Mouse (Mus musculus): Measurements from ENCODE around the gene Timmdc1.

Gene Timmdc1

DNA sequence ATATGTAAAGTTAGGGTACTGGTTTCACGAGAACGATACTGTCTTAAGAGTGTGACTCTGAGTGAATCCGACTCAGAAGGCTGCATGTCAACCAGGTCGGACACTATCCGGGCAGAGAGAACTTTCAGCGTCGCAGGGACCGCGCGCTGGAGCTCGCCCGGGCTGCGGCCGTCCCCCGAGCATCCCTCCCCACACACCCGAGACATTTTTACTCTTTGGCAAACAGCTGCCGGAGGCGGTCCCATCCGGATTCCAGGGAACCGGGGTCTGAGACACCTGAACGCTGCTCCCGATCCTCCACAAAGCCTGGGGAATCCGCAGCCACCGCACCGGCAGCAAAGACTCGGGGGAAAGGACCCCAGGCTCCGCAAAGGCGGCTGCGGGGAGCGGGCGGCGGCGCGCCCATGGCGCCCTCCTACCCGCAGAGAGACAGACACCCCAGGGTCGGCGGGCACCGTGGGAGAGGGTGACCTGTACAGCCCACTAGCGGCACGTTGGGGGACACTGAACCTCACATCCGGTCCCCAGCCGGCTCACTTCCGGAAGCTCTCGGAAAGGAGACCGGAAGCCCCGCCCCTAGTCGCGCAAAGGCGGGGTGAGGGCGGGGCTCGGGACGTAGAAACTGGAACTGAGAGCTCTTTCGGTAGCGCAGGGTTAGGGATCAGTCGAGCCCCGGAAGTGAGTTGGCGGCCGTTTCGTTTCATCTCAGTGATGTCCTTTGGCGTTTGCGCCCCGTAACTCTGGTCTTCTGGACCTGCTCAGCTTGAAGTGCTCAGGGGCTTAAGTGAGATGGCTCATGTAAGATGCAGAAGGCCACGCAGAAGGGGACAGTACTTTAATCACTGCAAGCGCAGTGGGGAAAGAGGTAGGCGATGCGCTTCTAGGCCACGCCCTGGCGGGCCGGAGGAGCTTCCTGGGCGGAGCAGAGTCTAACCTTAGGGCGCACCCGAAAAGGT lies at the start of gene Timmdc1:
Gene Timmdc1, minus strand, starts transcription at position 535 of the 956 bp plus-strand sequence.
- peak; percentile 98 for DNase-seq (ENCODE audit: extremely low spot score, low spot score)

DNA sequence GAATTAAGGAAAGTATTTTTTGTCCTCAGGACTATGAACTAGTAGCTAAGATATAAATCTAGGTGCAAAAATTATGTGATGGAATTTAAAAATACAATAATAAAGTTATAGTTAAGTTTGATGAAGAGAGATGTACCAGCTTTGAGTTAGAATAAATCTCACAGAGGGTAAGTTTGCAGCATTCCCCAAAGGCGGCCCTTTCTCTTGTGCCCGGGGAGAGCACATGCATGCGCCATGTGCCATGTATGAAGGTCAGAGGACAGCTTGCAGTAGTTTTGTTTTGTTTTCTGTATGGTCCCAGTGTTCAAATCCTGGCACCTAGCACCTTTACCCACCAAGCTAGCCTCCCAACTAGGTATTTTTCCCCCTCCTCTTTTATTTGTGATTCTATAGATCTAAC lies 49.0 kb upstream of the Timmdc1 start:
- no peak for DNase-seq (ENCODE audit: extremely low spot score, low spot score)

- DNase-seq (ENCODE audit: extremely low spot score, low spot score), result no peak
Measured at GRCm38 (mm10) chr16:38568192-38568591, 45.7 kb upstream of the Timmdc1 start.

- no peak for DNase-seq (ENCODE audit: extremely low spot score, low spot score)
Measured at GRCm38 (mm10) chr16:38563516-38563915, 41.1 kb upstream of the Timmdc1 start.

GRCm38 (mm10) chr16:38562968-38563327 lies 40.5 kb upstream of the Timmdc1 start:
- DNase-seq (ENCODE audit: extremely low spot score, low spot score), result no peak

DNA sequence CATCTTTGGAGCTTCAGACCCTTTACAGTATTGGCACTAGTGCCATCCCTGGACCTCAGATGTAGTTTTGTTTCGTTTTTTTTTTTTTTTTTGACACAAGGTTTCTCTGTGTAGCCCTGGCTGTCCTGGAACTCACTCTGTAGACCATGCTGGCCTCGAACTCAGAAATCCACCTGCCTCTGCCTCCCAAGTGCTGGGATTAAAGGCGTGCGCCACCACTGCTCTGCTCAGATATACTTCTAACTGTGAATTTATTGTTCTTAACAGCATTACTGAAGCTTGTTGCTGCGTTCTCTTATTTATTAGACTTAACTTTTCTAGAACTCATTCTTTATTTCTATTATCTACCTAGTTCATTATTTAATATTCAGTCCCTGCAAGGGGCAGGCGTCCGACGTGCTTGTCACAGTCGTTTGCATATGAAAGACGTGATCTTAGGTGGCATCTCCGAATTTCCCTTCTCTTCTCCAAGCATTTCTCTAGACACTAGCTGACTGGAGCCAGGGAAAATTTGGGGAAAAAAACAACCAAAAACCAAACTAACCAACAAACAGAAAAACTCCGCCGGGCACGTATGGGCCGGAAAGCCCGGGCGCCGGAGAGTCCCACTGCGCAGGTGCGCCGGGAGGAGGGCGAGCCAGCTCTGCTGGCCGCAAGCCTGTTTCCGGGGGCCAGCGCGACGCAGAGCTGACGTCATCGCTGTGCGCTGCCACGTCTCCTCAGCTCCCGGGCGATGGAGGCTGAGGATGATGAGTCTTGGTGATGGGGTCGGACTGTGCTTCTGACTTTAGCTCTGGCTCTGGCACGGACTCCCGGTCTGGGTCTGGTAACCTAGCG lies 39.9 kb upstream of the Timmdc1 start:
- peak; percentile 94 for DNase-seq (ENCODE audit: extremely low spot score, low spot score)

DNA sequence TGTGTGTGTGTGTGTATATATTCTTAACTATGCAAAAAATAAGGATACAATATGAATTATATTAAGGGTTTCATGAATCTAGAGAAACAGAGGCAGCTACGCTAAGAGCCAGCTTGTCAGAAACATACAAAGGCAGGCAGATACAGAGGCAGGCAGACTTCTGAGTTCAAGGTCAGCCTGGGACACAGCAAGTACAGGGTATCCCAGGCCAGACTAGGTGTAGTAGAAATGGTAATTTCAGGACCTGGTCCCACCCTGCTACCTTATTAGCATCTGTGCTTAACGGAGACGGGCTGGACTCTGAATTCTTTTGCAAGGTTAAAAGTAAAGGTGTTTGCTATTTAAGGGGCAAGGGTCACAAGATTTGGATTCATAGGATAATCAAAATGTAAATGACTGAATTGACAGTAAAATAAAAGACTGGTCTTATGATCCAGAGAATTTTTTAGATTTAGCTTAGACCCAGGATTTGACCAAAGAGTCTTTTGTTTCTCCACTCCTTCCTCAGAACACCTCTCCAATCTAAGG lies 35.8 kb upstream of the Timmdc1 start, which contains the start of gene Tmem39a:
Gene Tmem39a, plus strand, starts transcription at position 478 of the 528 bp plus-strand sequence.
- DNase-seq (ENCODE audit: extremely low spot score, low spot score), result no peak

- DNase-seq (ENCODE audit: extremely low spot score, low spot score), result no peak
Measured at GRCm38 (mm10) chr16:38555988-38556387, 33.5 kb upstream of the Timmdc1 start.

DNA sequence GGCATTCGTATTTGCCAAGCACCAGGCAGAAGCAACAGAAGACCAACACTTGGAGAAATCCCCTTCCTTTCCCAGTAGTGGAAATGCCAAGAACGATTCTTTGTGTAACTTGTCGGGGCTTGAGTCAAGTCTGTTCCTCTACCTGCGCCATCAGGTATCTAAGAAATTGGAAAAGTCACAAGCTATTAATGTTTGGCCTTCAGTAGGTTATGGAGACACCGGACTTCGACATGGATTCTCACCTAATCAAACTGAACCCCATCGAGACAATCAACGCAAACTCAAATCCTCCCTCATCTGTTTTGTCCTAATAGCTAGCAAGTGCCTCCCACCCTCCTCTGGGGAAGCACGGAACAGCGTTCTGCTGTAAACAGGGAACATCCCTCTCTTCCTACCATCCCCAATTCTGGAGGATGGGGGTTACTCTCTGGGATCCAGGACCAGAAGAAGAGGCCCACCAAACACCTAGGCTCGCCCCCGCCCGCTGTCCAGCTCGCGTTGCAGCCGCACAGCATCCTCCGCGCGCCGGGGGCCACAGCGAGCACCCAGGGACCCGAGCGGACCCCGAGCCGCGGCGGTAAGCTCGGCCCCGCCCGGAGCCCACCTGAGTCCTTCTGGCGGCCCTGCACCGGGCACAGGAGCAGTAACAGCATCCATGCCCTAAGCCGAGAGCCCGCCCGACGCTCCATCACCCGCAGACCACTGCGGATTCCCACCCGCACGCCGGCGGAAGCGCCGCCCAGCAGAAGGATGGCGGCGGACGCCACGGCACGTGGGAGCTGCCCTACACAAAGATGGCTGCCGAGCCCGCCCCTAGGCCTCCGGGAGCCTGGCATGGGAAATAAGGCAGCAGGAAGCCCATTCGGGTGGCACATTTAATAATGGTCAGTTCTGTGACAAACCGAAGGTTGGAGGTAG lies 27.3 kb upstream of the Timmdc1 start, which contains the start of gene Poglut1:
Gene Poglut1, minus strand, starts transcription at position 780 of the 918 bp plus-strand sequence.
- DNase-seq (ENCODE audit: extremely low spot score, low spot score), result peak; percentile 82

- DNase-seq (ENCODE audit: extremely low spot score, low spot score), result no peak
Measured at GRCm38 (mm10) chr16:38548000-38548399, 25.5 kb upstream of the Timmdc1 start.

DNA sequence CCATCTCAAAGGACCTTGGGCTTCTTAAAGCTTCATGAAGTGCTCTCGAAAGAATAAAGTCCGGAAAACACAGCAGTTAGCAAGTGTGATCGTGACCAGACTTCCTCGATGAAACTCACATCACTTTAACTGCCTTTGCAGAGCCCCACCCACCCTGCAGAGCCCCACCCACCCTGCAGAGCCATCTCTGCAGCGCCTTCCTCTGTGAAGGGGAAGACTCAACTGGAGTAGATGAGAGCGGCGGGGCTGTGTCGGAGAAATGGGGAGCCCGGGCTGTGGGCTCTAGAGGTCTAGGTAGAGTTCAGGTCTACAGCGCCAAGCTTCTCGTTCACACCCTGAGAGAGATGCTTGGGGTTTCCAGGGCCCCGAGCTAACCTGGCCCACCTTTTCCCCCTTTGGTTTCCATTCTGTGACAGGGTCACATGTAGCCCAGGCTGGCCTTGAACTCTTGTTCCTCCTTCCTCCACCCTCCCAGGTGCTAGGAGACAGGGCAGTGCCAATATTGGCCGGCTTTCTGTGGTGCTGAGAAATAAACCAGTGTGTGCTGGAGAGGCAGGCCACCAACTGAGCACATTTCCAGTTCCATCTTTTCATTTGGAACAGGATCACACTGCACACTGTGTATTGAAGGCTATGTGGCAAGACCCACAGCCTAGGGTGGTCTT lies 16.4 kb upstream of the Timmdc1 start:
- DNase-seq (ENCODE audit: extremely low spot score, low spot score), result no peak

- DNase-seq (ENCODE audit: extremely low spot score, low spot score), result peak; percentile 49
Measured at GRCm38 (mm10) chr16:38536544-38537146, 14.2 kb upstream of the Timmdc1 start.

- no peak for DNase-seq (ENCODE audit: extremely low spot score, low spot score)
Measured at GRCm38 (mm10) chr16:38526264-38526663, 3.8 kb upstream of the Timmdc1 start.

DNA sequence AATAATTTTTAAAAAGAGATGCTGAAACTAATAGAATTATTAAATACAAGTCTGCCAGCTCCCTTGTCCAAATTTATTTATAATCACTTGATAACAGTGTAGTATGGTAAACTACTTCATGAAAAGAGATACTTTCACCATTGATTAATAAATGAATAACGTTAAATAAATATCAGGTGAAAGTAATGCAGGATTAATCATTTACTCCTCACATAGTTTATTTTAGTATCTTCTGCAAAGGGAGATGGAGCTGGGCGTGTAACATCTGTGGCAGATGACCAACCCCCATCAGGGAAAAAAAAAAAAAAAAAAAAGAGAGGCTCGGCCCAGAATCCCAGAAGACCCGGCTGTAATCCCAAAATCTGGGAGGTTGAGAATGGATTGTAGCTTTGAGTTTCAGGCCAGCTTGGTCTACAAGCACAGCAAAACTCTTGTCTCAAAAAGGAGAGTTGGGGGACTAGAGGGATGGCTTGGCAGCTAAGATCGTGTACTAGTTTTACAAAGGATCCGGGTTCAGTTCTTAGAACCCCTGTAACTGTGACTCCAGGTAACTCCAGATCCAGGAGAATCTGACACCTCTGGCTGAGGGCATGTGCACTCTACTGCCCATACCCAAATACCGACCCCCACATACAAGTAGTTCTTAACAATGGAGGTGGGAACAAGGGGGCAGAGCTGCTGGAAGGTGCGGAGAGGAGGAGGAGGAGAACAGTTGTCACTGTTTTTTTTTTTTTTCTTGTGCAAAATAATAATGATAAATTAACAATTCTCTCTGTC lies 1.1 kb downstream of the Timmdc1 start:
- DNase-seq (ENCODE audit: extremely low spot score, low spot score), result peak; percentile 15

- no peak for DNase-seq (ENCODE audit: extremely low spot score, low spot score)
Measured at GRCm38 (mm10) chr16:38519140-38519539, 3.3 kb downstream of the Timmdc1 start.

GRCm38 (mm10) chr16:38510846-38511245 lies 11.6 kb downstream of the Timmdc1 start:
- no peak for DNase-seq (ENCODE audit: extremely low spot score, low spot score)

DNA sequence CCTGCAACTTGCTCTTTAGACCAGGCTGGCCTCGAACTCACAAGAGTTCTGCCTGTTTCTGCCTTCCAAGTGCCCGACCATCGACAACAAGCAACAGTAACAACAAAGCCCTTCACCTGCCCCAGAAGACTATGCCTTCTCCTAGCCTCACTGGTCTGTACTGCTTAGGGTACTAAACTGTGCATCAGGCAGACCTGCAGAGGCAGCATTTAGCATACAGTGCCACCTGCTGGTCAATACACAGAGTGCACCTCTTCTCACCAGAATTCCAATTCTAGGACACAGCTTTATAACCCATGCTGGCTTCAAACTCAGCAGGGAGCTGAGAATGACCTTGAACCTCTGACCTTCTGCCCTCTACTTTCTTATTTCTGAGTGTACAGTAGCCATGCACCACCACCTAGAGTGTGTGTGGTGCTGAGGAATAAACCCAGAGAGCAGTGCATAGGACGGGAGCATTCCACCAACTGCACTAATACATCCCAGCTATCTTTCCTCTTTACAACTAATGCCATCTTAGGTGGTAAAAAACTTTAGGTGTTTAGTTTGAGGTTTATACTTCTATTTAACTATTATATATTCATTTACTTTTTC lies 16.3 kb downstream of the Timmdc1 start:
- peak; percentile 54 for DNase-seq (ENCODE audit: extremely low spot score, low spot score)

DNA sequence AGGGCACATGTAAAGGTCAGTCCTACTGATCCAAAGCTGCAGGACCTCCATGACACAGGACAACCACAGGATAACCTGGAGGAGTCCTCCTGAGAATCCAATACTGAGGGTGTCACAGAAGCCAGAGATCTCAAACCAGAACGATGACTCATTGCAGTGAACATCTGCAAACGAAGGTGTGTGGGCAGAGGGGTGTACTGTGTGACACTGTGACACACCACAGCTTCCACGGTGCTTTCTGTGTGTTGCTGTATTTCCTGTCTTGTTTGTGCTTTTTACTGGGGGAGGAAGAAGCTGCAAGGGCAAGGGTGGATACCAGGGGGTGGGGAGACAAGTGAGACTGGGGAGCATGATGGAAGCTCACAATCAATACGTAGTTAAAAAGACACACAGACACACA lies 18.9 kb downstream of the Timmdc1 start:
- DNase-seq (ENCODE audit: extremely low spot score, low spot score), result no peak
